Mouse (Mus musculus) liver, postnatal 0 days (tissue): Measurements from ENCODE around the gene Ssu72.

Source experiments
- CTCF ChIP-seq: sonication (generic); IDR thresholded peaks from 2 replicates; pipeline ENCODE4 v1.5.1; 2016; ENCODE audit warnings: antibody characterized with exemption, low read depth
- EP300 ChIP-seq: IDR thresholded peaks from 2 replicates; pipeline ENCODE4 v1.6.1; 2016; ENCODE audit warnings: antibody characterized with exemption, low read depth, mild to moderate bottlenecking

GRCm38 (mm10) chr4:155656214-155656751 lies 48.3 kb upstream of the Ssu72 start:
- TF ChIP-seq CTCF (no peak), EP300 (no peak)
